Mouse (Mus musculus): ENCODE results near the gene Atp8b3.

DNA sequence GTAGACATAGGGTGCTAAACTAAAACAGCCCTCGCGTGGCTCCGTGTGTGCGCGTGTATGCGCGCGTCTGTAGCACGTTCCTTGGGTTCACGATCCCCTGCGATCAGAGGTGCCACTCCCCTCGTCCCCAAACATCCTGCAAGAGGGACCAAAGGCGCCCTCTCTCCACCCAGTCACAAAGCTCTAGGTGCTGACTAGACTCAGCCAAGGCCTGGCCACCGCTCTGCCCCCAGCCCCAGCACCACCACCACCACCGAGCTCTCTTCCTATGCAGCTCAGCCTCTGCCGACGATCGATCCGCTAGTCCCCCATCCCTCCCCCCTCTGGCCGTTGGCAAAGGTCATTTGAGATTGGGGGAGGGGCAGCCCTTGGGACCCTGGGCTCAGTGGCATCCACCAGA, 42.5 kb downstream of the Atp8b3 start:
- no peak for TF ChIP-seq POLR2A (IDR thresholded peaks at IDR 0.05; ENCODE audit: extremely low read depth, insufficient read depth, low read length)
- TF ChIP-seq CTCF (IDR thresholded peaks at IDR 0.05; ENCODE audit: low read depth, low read length): no peak

Measured in liver, adult 2 months (tissue).